ENCODE assay signal across 10 mouse cellular contexts in the genomic region with DNA sequence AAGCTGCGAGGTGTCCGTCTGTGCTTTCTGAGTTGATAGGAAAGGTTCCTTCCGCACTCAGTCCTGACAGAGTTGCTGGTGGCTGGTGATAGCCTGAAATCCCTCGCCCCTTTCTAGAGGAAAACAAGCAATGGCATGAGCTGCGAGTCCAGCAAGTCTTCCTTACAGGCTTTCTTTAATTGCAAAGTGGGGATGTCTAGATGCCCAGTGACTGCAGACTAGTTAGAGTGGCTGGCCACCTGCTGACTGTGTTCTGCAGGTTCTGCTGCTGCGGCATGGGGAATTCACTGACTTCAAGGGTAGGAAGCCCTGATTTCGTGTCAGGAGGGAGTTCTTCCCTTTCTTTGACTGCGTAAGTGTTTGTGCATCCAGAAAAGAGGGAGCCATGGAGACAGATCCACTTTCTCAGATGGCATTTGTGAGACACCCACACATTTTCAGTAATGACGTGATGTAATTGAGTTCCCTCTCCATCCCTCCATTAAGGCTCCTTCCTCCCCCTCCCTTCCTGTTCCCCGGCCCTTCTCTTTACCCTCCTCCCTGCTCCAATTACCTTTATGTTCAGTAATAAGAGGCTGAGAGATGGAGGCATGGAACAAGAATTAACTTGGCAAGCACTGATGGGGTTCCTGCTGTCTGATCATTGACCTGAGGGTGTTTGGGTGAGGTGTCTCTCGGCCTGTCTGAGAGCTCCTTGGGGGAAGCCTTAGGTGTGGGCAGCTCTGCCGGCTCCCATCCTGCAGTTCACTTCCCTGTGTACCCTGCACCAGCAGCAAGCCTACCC. TPM values are rescaled to one million over a fixed set of nuclear protein-coding genes. Genes with fewer than 3 reads are reported as not detected.
DNase-seq lines count a peak whose midpoint lies in the region; ATAC-seq and TF ChIP-seq lines count a peak whose summit lies in the region.
"Had no signal": no experiment of that assay in that cellular context is flagged by ENCODE, and none has a peak within 500 bp of the region (broad histone marks: within the 10 kb centered on the region; RNA-seq: fewer than 3 reads in every experiment).

No protein-coding gene starts in this region.

- no peak overlapping the region for H3K4me2 ChIP-seq in kidney, embryonic 15.5 days
- no peak overlapping the region for H3K4me2 ChIP-seq in forebrain, embryonic 16.5 days (ENCODE audit: low read length)
- no peak overlapping the region for H3K4me2 ChIP-seq in intestine, postnatal 0 days (replicated peaks; ENCODE audit: low read depth)
- H3K4me2 ChIP-seq in midbrain, postnatal 0 days (ENCODE audit: low read depth, low read length, poor library complexity, severe bottlenecking) = no peak overlapping the region

- no peaks in the 10 kb centered on the region for H3K27me3 ChIP-seq in kidney, embryonic 15.5 days
- H3K27me3 ChIP-seq in forebrain, embryonic 16.5 days (replicated peaks; ENCODE audit: control insufficient read depth, insufficient read depth, low read length) = no peaks in the 10 kb centered on the region
- no peaks in the 10 kb centered on the region for H3K27me3 ChIP-seq in intestine, postnatal 0 days (replicated peaks; ENCODE audit: control insufficient read depth, insufficient read depth, low read length)
- no peaks in the 10 kb centered on the region for H3K27me3 ChIP-seq in midbrain, postnatal 0 days (ENCODE audit: insufficient read depth, low read length)
- H3K27me3 ChIP-seq: Patski had no signal

- no peak overlapping the region for H3K9ac ChIP-seq in kidney, embryonic 15.5 days
- no peak overlapping the region for H3K9ac ChIP-seq in forebrain, embryonic 16.5 days (replicated peaks; ENCODE audit: low read depth, low read length)
- H3K9ac ChIP-seq in intestine, postnatal 0 days (ENCODE audit: low read depth, low read length) = no peak overlapping the region
- no peak overlapping the region for H3K9ac ChIP-seq in midbrain, postnatal 0 days (replicated peaks; ENCODE audit: low read length, poor library complexity, severe bottlenecking)

- TF ChIP-seq CTCF in intestine, postnatal 0 days (IDR thresholded peaks at IDR 0.05; ENCODE audit: low read depth) = no peak
- no peak for TF ChIP-seq CTCF in midbrain, postnatal 0 days (IDR thresholded peaks at IDR 0.05)

- H3K4me3 ChIP-seq in kidney, embryonic 15.5 days (replicated peaks) = no peak overlapping the region
- H3K4me3 ChIP-seq in forebrain, embryonic 16.5 days (replicated peaks; ENCODE audit: low read length) = no peak overlapping the region
- no peak overlapping the region for H3K4me3 ChIP-seq in intestine, postnatal 0 days (ENCODE audit: low read depth, low read length)
- H3K4me3 ChIP-seq in midbrain, postnatal 0 days (ENCODE audit: low read depth, low read length) = no peak overlapping the region
- H3K4me3 ChIP-seq: erythroblast, embryonic 14.5 days had no signal

- ATAC-seq in kidney, embryonic 15.5 days (replicated peaks; ENCODE audit: low FRiP score) = no peak
- no peak for ATAC-seq in forebrain, embryonic 16.5 days
- no peak for ATAC-seq in intestine, postnatal 0 days
- ATAC-seq in midbrain, postnatal 0 days (ENCODE audit: low FRiP score) = no peak
- ATAC-seq: Patski had no signal

- H3K36me3 ChIP-seq in kidney, embryonic 15.5 days = peaks cover 36% of the 10 kb centered on the region
- no peaks in the 10 kb centered on the region; the same call in 1 of the 2 replicates for H3K36me3 ChIP-seq in forebrain, embryonic 16.5 days (ENCODE audit: control insufficient read depth, insufficient read depth)
- H3K36me3 ChIP-seq in intestine, postnatal 0 days (ENCODE audit: control insufficient read depth, insufficient read depth) = peaks cover 39% of the 10 kb centered on the region
- peaks cover 14% of the 10 kb centered on the region for H3K36me3 ChIP-seq in midbrain, postnatal 0 days (ENCODE audit: insufficient read depth, low read length)

- no peaks in the 10 kb centered on the region for H3K9me3 ChIP-seq in kidney, embryonic 15.5 days (replicated peaks)
- no peaks in the 10 kb centered on the region for H3K9me3 ChIP-seq in forebrain, embryonic 16.5 days (ENCODE audit: control insufficient read depth, low read length)
- H3K9me3 ChIP-seq in intestine, postnatal 0 days (ENCODE audit: control insufficient read depth) = no peaks in the 10 kb centered on the region
- no peaks in the 10 kb centered on the region for H3K9me3 ChIP-seq in midbrain, postnatal 0 days (ENCODE audit: low read length)

- no peak for DNase-seq in kidney, adult 18-20 months
- DNase-seq in midbrain, postnatal 0 days (ENCODE audit: low spot score) = no peak
- DNase-seq in retina, embryonic 14.5 days (ENCODE audit: low spot score) = no peak
- no peak for DNase-seq in adrenal gland, postnatal 14 days
- DNase-seq in natural killer cell, adult 2 months (ENCODE audit: low spot score in 2 of 2) = no peak

- WGBS in kidney, embryonic 15.5 days = 63% methylated on average over 12 of the region's 12 CpGs
- WGBS in forebrain, embryonic 16.5 days = 64% methylated on average over 12 of the region's 12 CpGs
- 74% methylated on average over 12 of the region's 12 CpGs for WGBS in intestine, postnatal 0 days
- WGBS in midbrain, postnatal 0 days = 62% methylated on average over 12 of the region's 12 CpGs

- 0 out of 2 replicates have a peak, but pooled peaks cover 12% of the 10 kb centered on the region for H3K4me1 ChIP-seq in kidney, embryonic 15.5 days
- H3K4me1 ChIP-seq in forebrain, embryonic 16.5 days (replicated peaks; ENCODE audit: control insufficient read depth, insufficient read depth, low read length) = no peaks in the 10 kb centered on the region
- H3K4me1 ChIP-seq in intestine, postnatal 0 days (replicated peaks; ENCODE audit: control insufficient read depth, insufficient read depth, low read length) = no peaks in the 10 kb centered on the region
- H3K4me1 ChIP-seq in midbrain, postnatal 0 days (ENCODE audit: insufficient read depth, low read length) = no peaks in the 10 kb centered on the region

- H3K27ac ChIP-seq in kidney, embryonic 15.5 days = 0 out of 2 replicates have a peak overlapping the region, but pooled peaks have one; percentile 29
- H3K27ac ChIP-seq in forebrain, embryonic 16.5 days (ENCODE audit: low read length) = peak overlapping the region; percentile 24; the same call in 1 of the 2 replicates
- peak overlapping the region; percentile 46; the same call in 1 of the 2 replicates for H3K27ac ChIP-seq in intestine, postnatal 0 days (ENCODE audit: low read depth, low read length)
- H3K27ac ChIP-seq in midbrain, postnatal 0 days (ENCODE audit: low read depth, low read length) = peak overlapping the region; percentile 12; the same call in 1 of the 2 replicates

RNA-seq across cellular contexts. Expression of gene Apopt1, which starts 12.5 kb away (rescaled TPM):
- polyA plus RNA-seq in kidney, embryonic 15.5 days (2015; fragmentation: Nextera tagmentation; extraction: Ambion mirVana) = 53.5 and 57.4 TPM in 2 replicates
- 47.2 and 48.3 TPM in 2 replicates for polyA plus RNA-seq in forebrain, embryonic 16.5 days (2015; fragmentation: Nextera tagmentation; extraction: Ambion mirVana)
- 42.6 and 44.8 TPM in 2 replicates for polyA plus RNA-seq in intestine, postnatal 0 days (2015; fragmentation: Nextera tagmentation; extraction: Ambion mirVana)
- total RNA-seq in midbrain, postnatal 0 days (2014; rRNA removed) = 17.9 and 27.8 TPM in 2 replicates
- 63.1 and 67.0 TPM in 2 replicates for polyA plus RNA-seq in midbrain, postnatal 0 days (2015; fragmentation: Nextera tagmentation; extraction: Ambion mirVana)
- total RNA-seq in adrenal gland, postnatal 14 days (2021) = 72.5 and 73.3 TPM in 2 replicates

RNA-seq across cellular contexts. Expression of gene Bag5, which starts 12.5 kb away (rescaled TPM):
- 51.4 and 53.6 TPM in 2 replicates for polyA plus RNA-seq in kidney, embryonic 15.5 days (2015; fragmentation: Nextera tagmentation; extraction: Ambion mirVana)
- polyA plus RNA-seq in forebrain, embryonic 16.5 days (2015; fragmentation: Nextera tagmentation; extraction: Ambion mirVana) = 70.8 and 71.5 TPM in 2 replicates
- 29.6 and 32.1 TPM in 2 replicates for polyA plus RNA-seq in intestine, postnatal 0 days (2015; fragmentation: Nextera tagmentation; extraction: Ambion mirVana)
- 28.7 and 43.5 TPM in 2 replicates for total RNA-seq in midbrain, postnatal 0 days (2014; rRNA removed)
- polyA plus RNA-seq in midbrain, postnatal 0 days (2015; fragmentation: Nextera tagmentation; extraction: Ambion mirVana) = 68.7 and 70.8 TPM in 2 replicates
- 32.5 and 34.6 TPM in 2 replicates for total RNA-seq in adrenal gland, postnatal 14 days (2021)

RNA-seq across cellular contexts. Expression of gene Klc1, which starts 33.1 kb away (rescaled TPM):
- 81.8 and 98.5 TPM in 2 replicates for polyA plus RNA-seq in kidney, embryonic 15.5 days (2015; fragmentation: Nextera tagmentation; extraction: Ambion mirVana)
- polyA plus RNA-seq in forebrain, embryonic 16.5 days (2015; fragmentation: Nextera tagmentation; extraction: Ambion mirVana) = 460 and 493 TPM in 2 replicates
- 42.9 and 45.7 TPM in 2 replicates for polyA plus RNA-seq in intestine, postnatal 0 days (2015; fragmentation: Nextera tagmentation; extraction: Ambion mirVana)
- total RNA-seq in midbrain, postnatal 0 days (2014; rRNA removed) = 509 and 579 TPM in 2 replicates
- 653 and 669 TPM in 2 replicates for polyA plus RNA-seq in midbrain, postnatal 0 days (2015; fragmentation: Nextera tagmentation; extraction: Ambion mirVana)
- total RNA-seq in adrenal gland, postnatal 14 days (2021) = 99.9 and 115 TPM in 2 replicates

RNA-seq across cellular contexts. Expression of gene Trmt61a, which starts 47.6 kb away (rescaled TPM):
- polyA plus RNA-seq in kidney, embryonic 15.5 days (2015; fragmentation: Nextera tagmentation; extraction: Ambion mirVana) = 10.7 and 12.8 TPM in 2 replicates
- polyA plus RNA-seq in forebrain, embryonic 16.5 days (2015; fragmentation: Nextera tagmentation; extraction: Ambion mirVana) = 9.8 and 12.6 TPM in 2 replicates
- 5.6 TPM in 2 replicates for polyA plus RNA-seq in intestine, postnatal 0 days (2015; fragmentation: Nextera tagmentation; extraction: Ambion mirVana)
- total RNA-seq in midbrain, postnatal 0 days (2014; rRNA removed) = 23.2 and 27.5 TPM in 2 replicates
- 8.4 and 8.7 TPM in 2 replicates for polyA plus RNA-seq in midbrain, postnatal 0 days (2015; fragmentation: Nextera tagmentation; extraction: Ambion mirVana)
- total RNA-seq in adrenal gland, postnatal 14 days (2021) = 14.2 and 15.5 TPM in 2 replicates

RNA-seq across cellular contexts. Expression of gene Ckb, which starts 53.4 kb away (rescaled TPM):
- 126 and 154 TPM in 2 replicates for polyA plus RNA-seq in kidney, embryonic 15.5 days (2015; fragmentation: Nextera tagmentation; extraction: Ambion mirVana)
- 1,407 and 1,413 TPM in 2 replicates for polyA plus RNA-seq in forebrain, embryonic 16.5 days (2015; fragmentation: Nextera tagmentation; extraction: Ambion mirVana)
- 628 and 645 TPM in 2 replicates for polyA plus RNA-seq in intestine, postnatal 0 days (2015; fragmentation: Nextera tagmentation; extraction: Ambion mirVana)
- total RNA-seq in midbrain, postnatal 0 days (2014; rRNA removed) = 1,673 and 2,112 TPM in 2 replicates
- polyA plus RNA-seq in midbrain, postnatal 0 days (2015; fragmentation: Nextera tagmentation; extraction: Ambion mirVana) = 1,654 and 1,809 TPM in 2 replicates
- 62.6 and 83.5 TPM in 2 replicates for total RNA-seq in adrenal gland, postnatal 14 days (2021)
